Mouse (Mus musculus) kidney, adult 2 months (tissue): ENCODE measurements around the gene Fam53a.

Source experiments
- CTCF ChIP-seq: fragments of 200-500 bp; conservative IDR thresholded peaks from 2 replicates; pipeline ENCODE4 v1.5.1; 2011; ENCODE audit warnings: low read depth, mild to moderate bottlenecking, control low read depth, low read length, moderate library complexity, mixed read lengths; ENCODE audit not compliant: insufficient read depth, insufficient read length
- POLR2A ChIP-seq: fragments of 200-500 bp; IDR thresholded peaks from one replicate; pipeline ENCODE4 v1.6.1; 2011; ENCODE audit warnings: low read depth, low read length, control low read depth

DNA sequence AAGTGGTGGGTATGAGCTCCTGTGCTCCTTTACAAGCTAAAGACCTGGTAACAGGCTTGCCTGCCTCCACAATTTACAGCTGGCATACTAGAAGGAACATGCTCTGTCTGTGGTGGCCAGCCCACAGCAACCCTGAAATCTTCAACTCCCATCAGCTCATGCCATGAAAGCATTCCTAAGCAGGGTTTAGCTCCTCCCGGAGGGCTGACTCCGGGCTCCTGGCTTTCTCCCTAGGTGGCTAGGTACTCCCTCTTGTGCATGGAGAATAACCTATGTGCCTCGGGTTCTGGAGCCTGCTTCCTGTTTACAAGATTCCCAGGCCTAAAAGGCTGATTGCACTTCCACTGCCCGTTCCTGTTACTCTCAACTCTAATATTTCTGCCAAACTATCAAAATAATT is 9.4 kb upstream of the Fam53a start:
- TF ChIP-seq CTCF (no peak), POLR2A (no peak)
